Mouse (Mus musculus): ENCODE data around the gene Prkag1.

Prkag1 gene

DNA sequence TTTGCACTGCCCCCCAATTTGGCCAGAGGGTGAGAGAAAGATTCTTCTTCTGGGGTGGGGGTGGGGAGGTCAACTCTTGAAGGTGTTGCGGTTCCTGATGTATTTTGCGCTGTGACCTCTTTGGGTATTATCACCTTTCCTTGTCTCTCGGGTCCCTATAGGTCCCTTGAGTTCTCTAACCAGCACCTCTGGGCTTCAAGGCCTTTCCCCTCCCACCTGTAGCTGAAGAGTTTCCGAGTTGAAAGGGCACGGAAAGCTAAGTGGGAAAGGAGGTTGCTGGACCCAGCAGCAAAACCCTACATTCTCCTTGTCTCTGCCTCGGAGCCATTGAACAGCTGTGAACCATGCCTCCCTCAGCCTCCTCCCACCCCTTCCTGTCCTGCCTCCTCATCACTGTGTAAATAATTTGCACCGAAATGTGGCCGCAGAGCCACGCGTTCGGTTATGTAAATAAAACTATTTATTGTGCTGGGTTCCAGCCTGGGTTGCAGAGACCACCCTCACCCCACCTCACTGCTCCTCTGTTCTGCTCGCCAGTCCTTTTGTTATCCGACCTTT is 38.1 kb downstream of the Prkag1 start:
- DNase-seq (ENCODE audit: low read depth, low spot score), result no peak

DNA sequence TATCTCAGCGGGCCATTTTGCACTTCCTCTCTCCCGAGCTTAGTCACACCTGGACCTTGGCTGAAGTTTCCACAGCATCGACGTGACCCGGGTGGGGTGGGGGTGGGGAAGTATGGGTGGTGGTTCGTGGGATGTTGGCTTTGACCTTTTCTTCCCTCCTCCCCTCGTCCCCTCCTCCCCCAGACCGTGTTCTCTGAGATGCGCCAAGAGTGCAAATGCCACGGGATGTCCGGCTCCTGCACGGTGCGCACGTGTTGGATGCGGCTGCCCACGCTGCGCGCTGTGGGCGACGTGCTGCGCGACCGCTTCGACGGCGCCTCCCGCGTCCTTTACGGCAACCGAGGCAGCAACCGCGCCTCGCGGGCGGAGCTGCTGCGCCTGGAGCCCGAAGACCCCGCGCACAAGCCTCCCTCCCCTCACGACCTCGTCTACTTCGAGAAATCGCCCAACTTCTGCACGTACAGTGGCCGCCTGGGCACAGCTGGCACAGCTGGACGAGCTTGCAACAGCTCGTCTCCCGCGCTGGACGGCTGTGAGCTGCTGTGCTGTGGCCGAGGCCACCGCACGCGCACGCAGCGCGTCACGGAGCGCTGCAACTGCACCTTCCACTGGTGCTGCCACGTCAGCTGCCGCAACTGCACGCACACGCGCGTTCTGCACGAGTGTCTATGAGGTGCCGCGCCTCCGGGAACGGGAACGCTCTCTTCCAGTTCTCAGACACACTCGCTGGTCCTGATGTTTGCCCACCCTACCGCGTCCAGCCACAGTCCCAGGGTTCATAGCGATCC is 38.9 kb downstream of the Prkag1 start:
- DNase-seq (ENCODE audit: low read depth, low spot score), result peak; percentile 13

DNA sequence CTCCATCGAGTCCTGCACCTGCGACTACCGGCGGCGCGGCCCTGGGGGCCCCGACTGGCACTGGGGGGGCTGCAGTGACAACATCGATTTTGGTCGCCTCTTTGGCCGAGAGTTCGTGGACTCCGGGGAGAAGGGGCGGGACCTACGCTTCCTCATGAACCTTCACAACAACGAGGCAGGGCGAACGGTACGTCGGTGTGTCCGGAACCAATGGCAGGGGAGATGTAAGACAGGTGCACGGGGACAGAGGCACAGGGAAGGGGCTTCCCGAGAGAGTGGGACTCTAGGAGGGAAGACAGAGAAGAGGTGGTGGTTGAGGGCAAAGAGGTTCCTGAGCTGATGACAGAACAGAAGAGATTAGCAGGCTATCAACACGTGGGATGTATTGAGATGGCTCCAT is 39.5 kb downstream of the Prkag1 start:
- DNase-seq (ENCODE audit: low read depth, low spot score), result peak; percentile 55

DNA sequence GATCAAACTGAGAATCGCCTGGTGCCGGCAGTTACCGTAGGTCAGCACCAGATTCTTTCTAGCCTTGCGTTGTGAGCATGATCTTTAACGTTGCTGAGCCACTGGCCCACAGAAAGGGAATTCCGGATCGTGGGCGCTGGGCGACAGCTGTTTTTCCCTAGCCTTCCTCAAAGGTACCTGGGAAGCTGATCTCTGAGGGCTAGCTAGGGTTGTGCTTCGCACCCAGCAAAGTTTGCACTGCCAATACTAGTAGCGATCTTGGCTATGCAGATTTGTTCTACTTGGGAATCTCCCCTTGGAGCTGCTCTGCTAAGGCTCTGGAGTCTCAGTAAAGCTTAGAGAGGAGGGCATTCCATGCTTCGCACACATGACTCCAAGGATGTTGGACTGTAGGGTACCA is 40.1 kb downstream of the Prkag1 start:
- peak; percentile 39 for DNase-seq (ENCODE audit: low read depth, low spot score)

DNA sequence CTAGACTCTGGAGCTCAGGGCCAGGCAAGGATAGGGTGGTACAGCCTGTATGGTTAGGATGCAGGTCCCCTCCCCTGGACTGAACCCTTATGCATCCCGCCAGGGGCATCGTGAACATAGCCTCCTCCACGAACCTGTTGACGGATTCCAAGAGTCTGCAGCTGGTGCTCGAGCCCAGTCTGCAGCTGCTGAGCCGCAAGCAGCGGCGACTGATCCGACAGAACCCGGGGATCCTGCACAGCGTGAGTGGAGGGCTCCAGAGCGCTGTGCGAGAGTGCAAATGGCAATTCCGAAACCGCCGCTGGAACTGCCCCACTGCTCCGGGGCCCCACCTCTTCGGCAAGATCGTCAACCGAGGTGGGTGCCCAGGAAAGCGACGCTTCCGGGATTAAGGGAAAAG is 40.6 kb downstream of the Prkag1 start:
- DNase-seq (ENCODE audit: low read depth, low spot score), result no peak

DNA sequence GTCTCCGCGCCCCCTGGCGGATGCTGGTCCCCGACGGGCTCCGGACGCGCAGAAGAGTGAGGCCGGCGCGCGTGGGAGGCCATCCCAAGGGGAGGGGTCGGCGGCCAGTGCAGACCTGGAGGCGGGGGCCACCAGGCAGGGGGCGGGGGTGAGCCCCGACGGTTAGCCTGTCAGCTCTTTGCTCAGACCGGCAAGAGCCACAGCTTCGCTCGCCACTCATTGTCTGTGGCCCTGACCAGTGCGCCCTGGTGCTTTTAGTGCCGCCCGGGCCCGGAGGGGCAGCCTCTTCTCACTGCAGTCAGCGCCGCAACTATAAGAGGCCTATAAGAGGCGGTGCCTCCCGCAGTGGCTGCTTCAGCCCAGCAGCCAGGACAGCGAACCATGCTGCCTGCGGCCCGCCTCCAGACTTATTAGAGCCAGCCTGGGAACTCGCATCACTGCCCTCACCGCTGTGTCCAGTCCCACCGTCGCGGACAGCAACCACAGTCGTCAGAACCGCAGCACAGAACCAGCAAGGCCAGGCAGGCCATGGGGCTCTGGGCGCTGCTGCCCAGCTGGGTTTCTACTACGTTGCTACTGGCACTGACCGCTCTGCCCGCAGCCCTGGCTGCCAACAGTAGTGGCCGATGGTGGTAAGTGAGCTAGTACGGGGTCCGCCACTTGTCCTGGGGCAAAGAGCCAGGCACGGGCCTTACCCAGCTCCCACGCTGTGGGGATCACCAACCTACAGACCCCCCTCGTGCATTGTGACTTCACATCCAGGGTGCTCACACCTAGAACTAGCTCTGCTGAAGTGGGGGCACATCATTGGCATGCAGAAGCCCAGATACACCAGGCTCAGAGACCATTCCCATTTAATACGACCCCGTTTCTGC is 41.4 kb downstream of the Prkag1 start, which contains the start of gene Wnt1:
Gene Wnt1 (plus strand): TSS at position 197 of the 875 bp plus-strand sequence.
- DNase-seq (ENCODE audit: low read depth, low spot score), result peak; percentile 57

DNA sequence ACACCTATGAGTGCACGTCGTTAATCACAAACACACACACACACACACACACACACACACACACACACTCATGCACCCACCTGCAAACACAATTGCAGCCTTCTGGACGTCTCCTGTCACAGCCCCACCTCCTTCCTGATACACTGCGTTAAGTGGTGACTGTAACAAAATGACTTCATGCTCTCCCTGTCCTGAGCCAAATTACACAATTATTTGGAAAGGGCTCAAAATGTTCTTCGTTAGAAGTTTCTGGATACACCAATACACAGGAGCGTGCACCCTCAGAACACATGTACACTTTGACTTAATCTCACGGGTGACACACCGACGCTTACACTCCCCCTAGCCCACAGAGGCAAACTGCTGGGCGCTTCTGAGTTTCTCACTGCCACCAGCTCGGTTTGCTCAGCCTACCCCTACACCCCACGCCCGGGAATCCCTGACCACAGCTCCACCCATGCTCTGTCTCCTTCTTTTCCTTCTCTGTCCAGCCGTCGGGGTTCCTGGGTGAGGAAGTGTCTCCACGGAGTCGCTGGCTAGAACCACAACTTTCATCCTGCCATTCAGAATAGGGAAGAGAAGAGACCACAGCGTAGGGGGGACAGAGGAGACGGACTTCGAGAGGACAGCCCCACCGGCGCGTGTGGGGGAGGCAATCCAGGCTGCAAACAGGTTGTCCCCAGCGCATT is 42.2 kb downstream of the Prkag1 start:
- DNase-seq (ENCODE audit: low read depth, low spot score), result no peak

DNA sequence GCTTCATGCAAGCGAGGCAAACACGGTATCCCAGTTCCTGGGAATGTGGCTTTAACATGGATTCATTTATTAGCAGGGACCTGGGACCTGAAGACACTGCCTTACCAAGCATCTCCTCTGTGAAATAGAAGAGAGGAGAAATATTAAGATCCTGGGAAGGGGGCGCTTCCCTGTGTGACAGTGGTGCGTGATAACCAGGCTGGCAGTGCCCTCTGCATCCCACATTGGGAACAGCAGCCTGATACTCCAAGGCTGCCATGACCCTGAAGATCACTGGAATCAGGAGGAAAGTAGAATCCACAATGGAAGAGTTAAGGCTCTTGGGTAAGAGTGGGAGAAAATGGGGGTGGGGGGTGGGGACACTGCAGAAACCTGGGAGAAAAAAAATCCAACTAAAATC is 43.4 kb downstream of the Prkag1 start:
- DNase-seq (ENCODE audit: low read depth, low spot score), result peak; percentile 25

DNA sequence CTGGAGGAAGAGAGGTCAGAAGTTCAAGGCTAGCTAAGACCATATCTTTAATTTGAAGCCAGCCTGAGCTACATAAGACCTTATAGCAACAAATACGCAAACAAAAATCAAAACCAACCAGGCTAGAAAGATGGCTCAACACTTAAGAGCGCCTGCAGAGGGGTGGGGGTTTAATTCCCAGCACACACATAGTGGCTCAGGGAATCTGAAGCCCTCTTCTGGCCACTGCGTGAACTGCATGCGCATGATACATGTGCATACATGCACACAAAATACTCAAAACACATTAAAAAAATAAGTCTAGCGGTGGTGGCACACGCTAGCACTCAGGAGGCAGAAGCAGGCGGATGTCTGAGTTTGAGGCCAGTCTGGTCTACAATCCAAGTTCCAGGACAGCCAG is 45.6 kb downstream of the Prkag1 start:
- DNase-seq (ENCODE audit: low read depth, low spot score), result peak; percentile 87

DNA sequence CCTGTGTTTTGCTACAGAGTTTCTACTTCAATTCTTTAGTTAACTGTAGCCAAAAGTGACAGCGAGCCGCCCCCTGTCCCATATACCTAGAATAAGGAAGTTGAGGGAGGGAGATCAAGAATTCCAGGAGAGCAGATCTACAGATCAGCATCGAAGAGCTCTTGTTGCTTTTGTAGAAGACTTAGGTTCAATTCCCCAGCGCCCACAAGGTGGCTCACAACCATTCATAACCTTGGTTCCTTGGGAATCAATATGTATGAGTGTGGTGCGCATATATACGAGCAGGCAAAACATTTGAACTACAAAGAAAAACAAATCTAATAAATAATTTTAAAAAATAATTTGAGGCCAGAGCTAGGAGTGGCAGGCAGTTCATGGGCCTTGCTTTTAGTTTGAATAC is 50.2 kb downstream of the Prkag1 start:
- DNase-seq (ENCODE audit: low read depth, low spot score), result no peak

DNA sequence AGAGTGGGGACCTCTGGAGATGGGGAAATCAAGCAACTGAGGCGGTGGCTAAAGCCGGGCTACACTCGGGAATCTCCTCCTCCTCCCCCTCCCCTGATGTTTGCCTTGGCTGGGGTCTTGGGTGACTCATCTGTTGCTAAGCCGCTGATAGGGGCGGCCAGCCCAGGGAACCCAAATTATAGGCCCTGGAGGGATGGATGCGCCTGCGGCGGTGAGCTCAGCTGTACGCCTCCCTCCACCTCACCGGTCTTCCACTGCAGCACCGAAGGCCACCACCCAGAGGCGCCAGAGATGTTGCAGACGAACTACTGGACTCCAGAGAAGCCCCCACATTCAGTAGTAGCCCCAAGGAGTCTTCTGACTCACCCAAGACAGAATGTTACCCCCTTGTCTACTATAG is 50.7 kb downstream of the Prkag1 start:
- no peak for DNase-seq (ENCODE audit: low read depth, low spot score)

DNA sequence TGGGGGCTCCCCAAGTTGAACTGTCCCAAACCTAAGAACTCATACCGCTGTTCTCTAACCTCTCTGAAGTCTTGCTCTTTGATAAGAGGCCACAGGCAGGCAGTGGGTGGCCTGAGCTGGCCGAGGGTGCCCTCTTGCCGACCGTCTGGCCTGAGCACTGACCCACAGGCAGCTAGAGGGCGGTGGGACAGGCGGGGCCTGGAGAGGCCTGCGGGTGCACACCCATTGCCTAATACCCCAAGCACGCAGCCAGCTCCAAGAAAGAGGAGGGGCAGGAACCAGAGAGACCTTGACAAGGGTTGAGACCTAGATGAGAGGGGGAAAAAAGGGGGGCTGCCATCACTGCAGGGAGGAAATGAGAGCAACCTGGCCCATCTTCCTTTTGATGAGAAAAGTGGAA is 51.2 kb downstream of the Prkag1 start:
- DNase-seq (ENCODE audit: low read depth, low spot score), result no peak

DNA sequence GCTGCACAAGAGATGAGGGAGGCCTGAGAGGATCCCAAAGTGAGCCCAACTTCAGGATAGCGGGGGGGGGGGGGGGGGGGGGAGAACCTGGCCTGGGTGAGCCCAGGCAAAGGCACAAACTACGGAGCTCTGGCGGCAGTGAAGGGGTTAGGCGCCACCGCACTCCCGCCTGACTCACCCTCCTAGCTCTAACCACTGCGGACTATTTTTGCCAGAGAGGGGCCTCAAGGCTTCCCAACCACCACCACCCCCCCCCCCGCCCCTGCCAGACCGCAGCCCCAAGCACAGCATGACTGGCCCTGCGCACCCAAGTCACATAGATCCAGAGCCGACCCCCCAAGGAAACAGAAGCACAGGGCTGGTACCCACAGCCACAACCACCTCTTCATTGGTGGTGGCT is 52.5 kb downstream of the Prkag1 start:
- DNase-seq (ENCODE audit: low read depth, low spot score), result no peak

DNA sequence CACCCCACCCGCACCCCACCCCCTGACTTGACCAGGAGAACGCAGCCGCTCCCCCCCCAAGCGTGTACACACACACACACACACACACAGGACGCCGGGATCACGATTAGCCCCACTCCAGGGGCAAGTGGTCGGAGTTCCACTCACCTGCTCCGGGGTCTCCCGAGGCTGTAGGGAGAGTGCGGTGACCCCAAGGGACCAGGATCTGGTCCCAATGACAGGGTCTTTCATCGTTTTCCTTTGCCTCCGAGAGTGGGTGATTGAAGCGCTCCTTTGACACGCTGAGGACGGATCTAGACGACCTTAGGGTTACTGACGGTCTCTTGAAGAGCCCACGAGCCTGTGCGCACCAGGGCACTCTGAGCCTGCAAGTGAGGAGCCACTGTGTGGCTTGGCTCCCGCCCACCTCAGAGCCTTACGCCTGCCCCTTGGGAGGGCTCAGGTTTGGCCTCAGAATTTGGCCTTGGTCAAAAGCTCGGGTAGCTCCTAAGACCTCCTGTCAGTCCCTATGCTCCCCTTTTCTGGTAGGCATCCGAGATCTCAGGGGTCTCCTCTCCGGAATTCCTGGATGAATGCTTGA is 53.0 kb downstream of the Prkag1 start:
- peak; percentile 58 for DNase-seq (ENCODE audit: low read depth, low spot score)

DNA sequence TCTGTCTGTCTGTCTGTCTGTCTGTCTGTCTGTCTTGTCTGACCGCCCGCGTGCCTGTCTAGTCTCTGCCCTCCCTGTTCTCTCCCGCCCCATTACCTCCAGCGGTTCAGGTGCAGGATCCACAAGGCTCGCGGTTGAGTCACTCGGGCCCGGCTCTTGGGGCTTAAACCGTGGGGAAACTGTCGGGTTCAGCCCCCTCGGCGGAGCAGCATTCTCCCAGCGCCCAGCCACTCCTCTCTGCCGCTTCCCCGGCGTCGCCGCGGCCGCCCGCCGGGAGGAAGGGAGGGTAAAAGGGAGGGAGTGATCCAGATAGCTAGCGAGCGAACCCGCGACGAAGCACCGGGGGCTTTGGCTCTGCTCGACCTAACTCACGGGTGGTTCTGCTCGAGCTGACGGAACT is 53.6 kb downstream of the Prkag1 start, which contains the start of gene Wnt10b:
Gene Wnt10b (minus strand): TSS at position 389 of the 400 bp plus-strand sequence.
- DNase-seq (ENCODE audit: low read depth, low spot score), result no peak

DNA sequence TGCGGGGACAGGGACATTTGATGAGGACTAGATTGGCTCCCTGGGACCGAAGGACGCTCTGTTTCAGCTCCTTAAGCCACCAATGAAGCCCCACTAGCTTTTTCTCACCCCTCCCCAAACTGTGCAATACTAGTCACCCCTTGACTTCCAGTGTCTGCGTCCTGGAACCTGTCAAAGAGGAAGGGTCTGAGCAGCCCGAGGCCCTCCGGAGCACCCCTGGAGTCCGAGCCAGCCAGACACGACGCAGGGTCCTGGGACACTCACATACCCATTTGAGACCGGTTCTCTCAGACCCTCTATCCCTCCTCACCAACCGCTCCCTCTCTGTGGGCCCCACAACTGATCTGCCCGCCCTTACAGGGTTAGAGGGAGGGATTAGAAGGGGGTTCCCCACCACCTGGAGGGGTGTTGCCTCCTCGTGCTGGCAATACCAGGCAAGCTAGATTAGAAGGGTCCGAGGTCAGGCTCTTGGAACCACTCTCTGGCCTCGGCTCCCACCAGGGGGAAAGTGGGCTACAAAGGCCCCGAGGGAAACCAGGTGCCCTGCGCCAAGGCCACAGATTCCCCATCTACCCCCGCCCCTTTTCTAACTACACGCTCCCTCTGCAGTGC is 54.2 kb downstream of the Prkag1 start:
- no peak for DNase-seq (ENCODE audit: low read depth, low spot score)

DNA sequence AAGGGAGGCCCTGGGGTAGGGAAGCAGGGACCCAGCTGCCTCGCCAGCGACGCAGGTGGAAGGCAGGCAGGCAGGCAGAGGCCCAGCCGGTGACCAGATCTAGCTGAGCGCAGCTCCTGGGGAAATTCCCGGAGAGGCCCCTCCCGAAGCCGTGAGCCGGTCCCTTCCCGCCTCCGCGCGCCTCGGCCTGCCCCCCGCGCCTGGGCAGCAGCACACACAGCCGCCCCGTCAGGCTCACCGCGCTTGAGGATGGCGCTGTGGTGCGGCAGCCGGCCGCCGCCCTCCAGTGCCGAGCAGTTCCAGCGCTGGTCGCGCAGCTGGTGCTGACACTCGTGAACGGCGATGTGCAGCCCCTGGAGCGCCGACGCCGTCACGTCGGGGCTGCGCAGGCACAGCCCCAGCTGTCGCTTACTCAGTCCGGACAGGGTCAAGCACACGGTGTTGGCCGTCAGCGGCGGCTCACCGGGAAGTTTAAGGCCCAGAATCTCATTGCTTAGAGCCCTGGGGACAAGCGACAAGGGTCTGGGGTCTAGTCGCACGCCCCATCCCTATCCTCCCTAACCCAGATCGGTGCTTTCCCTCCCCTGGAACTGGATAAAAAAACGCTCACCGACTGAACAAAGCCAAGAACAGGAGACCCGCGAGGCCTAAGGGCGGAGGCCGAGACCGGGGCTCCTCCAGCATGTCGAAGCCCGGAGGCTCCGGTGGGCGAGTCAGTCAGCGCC is 54.9 kb downstream of the Prkag1 start:
- no peak for DNase-seq (ENCODE audit: low read depth, low spot score)

DNA sequence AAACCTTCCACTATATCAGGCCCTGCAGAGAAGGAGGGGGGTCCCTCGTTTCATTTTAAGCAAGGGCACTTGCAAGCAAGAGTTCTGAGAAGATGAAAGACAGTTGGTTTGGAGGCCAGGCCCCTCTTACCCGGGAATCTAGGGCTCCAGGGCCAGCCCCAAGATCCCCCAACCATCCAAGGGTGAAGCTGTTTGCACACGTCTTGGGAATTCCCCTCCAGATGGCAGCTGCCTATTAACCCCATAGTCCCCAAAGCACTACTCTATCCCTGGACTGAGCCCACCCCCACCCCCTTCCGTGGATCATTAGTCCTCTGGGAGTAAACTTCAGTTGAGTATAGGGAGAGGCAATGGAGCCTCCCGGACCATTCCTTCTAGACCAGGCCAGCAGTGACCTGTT is 55.8 kb downstream of the Prkag1 start:
- no peak for DNase-seq (ENCODE audit: low read depth, low spot score)

DNA sequence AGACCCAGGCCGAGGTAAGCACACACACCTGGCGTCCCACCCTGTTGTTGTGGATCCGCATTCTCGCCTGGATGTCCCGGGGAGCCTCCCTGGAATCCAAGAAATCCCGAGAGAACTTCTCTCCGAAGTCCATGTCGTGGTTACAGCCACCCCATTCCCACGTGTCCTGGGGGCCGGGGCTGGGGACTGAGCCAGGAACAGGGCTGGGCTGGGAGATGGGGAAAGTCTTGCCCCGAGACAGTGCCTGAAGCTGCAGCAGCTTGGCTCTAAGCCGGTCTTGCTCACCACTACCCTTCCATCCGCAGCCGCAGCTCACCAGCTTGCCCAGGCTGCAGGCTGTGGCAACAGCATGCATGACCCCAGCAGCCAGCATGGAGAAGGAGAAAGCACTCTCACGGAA is 57.2 kb downstream of the Prkag1 start:
- DNase-seq (ENCODE audit: low read depth, low spot score), result no peak

DNA sequence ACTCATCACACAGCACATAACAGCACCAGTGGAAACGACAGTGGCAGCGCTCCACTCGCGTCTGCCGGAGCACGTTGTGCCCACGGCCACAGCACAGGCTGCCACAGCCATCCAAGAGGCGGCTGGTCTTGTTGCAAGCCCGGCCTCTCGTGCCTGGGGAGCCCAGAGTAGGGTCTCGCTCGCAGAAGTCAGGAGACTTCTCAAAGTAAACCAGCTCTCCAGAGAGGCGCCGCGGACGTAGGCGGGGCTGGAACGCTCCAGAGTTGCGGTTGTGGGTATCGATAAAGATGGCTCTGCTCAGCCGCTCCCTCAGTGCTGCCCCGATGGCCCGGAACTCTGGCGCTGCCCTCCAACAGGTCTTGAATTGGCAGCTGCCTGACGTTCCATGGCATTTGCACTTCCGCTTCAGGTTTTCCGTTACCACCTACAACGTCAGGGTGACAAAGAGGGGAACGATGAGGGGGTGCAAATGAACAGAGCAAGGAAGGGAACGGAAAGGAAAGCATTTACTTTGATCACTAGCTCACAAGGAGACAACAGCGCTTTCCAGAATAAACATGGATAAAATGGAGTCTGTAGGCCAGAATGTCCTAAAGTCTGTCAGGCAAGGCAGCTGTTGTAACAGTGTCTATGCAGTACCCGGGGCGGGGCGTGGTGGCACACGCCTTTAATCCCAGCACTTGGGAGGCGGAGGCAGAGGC is 58.7 kb downstream of the Prkag1 start:
- DNase-seq (ENCODE audit: low read depth, low spot score), result peak; percentile 47
